Mouse (Mus musculus): ENCODE measurements around the gene Txlna. TPM values are rescaled to one million over a fixed set of nuclear protein-coding genes. Genes with fewer than 3 reads are reported as not detected.

The Txlna gene
- polyA plus RNA-seq (2014; fragmentation: Illumina TruSeq; extraction: RNeasy Lipid Tissue Mini Kit (QIAGEN cat#74804); ENCODE audit: low read depth, low replicate concordance), result 6.8 TPM

DNA sequence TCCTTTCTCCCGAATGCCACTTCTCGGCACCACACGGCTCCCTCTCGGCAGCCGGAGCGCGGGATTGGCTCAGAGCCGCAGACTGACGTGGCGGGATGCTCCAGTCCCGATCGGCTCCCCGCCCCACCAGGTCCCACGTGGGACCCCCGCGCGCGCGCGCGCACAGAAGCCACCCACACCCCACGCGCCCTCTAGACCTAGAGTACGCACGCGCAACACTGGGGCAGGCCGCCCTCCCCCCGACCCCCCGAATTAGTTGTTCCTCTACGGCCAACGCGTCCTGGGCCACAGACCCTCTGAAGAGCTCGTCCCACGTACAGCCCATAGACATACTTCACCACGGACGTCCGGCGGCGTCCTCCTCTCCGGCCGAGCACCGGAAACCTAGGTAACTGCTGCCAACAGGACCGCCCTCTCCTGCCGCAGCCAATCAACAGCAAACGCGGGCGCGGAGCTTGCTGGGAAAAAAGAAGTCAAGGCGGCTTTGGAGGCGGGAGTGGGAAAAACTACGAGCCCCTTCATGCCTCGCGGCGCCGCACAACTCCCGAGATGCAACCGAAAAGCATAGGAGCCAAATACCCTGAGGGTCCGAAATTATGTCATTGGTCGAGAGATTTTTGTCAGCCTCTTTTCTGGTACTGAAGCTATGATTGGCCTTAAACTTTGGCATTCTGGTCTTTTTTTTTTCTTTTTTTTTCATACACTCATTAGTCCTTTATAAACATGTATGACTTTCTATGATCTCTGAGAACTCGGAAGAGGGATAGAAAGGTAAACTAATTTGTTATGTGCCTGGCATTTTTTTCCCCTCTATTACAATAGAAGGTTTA lies at the start of gene Txlna:
Gene Txlna, minus strand, starts transcription at position 428 of the 830 bp plus-strand sequence.

DNA sequence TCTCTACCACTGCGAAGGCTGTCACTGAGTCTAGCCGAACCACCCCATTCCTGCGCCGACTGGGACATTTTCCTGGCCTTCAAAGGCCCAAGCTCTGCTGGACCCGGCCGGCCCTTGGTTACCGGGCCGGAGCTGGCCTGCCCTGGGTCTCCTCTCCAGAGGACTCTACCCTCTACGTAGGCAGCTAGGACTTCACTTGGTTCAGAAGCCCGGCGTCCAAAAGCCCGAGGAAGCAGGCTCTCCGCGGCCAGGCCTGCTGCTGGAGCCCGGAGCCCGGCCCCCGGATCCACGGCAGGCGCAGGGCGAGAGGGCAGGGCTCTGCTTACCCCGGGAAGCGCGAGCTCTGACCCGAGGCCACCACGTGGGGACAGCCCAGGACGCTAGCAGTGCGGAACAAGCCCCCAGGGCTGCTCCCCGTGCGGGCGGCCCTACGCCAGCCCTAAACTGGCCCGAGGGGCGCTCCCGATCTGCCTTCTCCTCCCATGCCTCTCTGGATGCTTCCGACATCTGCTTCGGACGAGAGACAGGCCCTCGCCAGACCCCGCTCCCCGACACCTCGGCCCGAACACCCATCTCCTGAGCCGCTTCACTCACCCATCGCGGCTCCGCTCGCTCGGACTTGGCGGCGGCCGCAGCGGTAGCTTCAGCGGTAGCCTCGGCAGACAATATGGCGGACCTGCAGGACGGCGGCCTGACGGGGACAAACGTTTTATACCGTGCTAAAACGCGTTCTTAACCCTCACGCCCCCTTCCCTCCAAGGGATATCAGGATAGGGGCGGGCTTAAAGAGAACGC lies 31.4 kb upstream of the Txlna start, which contains the start of gene Kpna6:
Gene Kpna6, minus strand, starts transcription at position 685 of the 795 bp plus-strand sequence.

DNA sequence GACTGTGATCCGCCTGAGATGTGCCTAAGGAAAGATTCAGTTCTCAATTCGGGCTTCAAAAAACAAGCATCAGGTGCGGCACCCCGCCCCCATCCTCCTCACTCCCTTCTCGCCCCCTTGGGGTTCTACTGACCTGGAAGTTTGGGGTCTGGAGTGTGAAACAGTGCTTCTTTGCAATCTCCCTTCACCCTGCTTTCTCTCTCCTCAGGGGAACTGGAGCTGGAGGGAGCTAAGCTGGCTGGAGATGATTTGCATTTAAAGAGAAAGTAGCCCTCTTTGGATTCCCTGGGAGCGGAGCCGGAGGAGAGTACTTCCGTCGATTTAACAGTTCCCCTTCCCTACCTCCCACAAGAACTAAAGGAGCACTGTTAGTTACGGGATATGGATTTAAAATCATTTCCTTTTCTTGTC lies 17.2 kb downstream of the Txlna start, which contains the start of gene Ccdc28b:
Gene Ccdc28b, minus strand, starts transcription at position 267 of the 411 bp plus-strand sequence.

DNA sequence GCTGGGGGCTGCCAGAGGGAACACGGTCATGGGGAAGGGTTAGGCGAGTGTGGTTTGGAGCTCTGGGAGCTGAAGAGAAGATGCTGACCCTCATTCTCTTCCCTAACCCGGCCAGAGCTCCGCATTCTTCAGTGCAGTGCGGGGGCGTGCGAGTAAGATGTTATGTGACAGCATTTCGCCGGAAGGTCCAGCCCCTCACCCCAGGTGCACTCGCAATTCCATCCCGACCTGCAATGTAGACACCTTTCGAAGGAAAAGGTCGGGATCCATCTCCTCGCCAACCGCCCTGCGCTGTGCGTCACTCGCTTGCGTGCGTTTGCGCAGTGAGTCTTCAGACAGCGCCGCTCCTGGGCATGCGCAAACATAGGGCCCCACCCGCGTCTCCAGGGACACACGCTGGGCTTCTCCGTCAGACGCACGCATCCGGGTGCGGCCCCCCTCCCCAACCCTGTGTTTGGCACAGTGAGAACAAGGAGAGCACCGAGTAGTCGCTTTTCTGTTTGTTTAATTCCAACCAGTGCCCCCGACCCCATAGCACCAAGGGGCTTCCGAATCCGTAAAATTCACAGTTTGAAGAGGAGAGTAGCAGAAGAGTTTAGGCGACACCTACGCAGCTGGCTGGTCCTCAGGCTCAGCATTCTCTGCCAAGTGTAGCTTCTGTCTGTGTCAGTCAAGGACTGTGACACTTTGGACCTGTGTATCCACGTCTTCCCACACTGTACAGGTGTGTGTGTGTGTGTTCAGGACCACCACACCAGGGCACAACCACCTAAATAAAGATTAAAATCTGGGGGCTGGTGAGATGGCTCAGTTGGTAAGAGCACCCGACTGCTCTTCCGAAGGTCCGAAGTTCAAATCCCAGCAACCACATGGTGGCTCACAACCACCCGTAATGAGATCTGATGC lies 21.8 kb downstream of the Txlna start, which contains the start of gene Iqcc:
Gene Iqcc, minus strand, starts transcription at position 314 of the 906 bp plus-strand sequence.

DNA sequence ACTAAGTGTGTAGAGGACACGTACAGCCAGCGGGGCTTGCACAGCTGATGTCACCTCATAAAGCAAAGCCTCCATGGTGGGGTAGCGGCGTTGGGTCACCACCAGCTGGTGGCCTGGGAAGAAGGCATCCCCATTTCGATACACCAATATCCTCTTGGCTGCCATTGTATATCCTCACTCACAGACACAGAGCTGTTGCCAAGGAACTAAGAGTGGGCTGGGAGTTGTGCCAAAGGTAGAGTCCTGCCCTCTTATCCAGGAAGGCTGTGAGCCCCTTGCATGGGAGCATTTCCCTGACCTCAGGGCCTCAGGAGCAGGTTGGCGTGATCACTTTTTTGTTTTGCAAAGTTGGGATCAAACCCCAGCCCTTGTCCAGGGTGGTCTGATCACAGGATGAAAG lies 26.8 kb downstream of the Txlna start, which contains the start of gene Dcdc2b:
Gene Dcdc2b, minus strand, starts transcription at position 165 of the 400 bp plus-strand sequence.

DNA sequence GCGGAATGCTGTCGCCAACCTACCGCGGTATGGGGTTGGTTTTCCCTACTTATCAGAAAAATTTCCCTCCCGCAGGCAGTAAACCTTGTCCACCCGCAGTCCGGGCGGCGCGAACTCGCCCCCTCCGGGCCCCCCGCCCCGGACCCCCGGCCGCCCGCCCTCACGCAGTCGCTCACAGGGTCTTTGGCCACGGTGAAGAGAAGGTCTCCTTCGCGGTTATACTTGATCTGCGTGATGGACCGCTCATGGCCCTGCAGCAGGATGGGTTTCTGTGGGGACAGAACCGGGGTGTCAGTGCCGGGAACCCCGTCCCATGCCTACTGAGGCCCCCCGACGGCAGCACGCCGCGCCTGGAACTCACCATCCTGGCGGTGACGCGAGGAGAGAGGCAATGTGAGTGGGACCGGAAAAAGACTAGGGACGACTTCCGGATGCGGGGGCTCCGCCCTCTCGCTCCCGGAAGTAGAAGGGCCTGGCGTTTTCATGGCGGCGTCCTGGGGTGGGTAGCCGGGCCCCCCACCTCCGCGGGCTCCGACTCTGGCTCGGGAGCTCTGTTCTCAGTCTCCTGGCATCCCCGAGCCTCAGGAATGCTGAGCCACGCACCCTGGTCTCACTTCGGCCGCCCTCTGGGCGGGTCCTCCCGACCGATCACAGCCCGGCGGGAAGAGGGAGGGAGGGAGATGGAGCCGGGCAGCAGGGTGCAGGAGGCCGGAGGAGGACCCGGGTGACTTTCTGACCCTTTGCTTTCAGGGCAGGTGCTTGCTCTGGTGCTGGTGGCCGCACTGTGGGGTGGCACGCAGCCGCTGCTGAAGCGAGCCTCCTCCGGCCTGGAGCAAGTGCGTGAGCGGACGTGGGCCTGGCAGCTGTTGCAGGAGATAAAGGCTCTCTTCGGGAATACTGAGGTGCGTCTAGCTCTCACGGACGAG lies 40.4 kb downstream of the Txlna start, which contains the start of the genes Eif3i and Tmem234:
Gene Eif3i, minus strand, starts transcription at position 416 of the 926 bp plus-strand sequence.
Gene Tmem234, plus strand, starts transcription at position 436 of the 926 bp plus-strand sequence.

DNA sequence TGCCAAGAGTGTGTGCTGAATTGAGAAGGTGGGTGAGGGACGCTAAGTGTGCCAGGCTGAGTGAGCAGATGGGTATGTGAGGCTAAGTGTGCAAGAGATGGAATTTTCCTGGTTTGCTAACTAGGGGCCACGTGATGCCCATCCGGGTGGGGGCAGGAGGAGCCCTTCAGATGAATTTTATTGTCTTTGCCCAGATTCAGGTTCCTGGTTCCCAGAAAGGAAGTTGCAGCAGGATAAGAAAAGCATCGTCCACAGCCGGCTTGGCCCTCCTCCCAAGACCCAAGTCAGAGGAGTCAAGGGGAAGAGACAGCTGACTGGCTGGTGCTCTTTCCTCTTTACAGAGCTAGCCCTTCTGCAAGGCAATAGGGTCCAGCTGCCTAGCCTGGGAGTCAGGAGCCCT lies 62.4 kb downstream of the Txlna start, which contains the start of gene Fam167b:
Gene Fam167b, minus strand, starts transcription at position 84 of the 400 bp plus-strand sequence.

Other genes with a start within 250 kb of the Txlna start
- 1.9 TPM for gene Zbtb8b, start 200.2 kb downstream of the Txlna start, polyA plus RNA-seq (2014; fragmentation: Illumina TruSeq; extraction: RNeasy Lipid Tissue Mini Kit (QIAGEN cat#74804); ENCODE audit: low read depth, low replicate concordance)
- 12.7 TPM for gene Bsdc1, start 179.5 kb downstream of the Txlna start, polyA plus RNA-seq (2014; fragmentation: Illumina TruSeq; extraction: RNeasy Lipid Tissue Mini Kit (QIAGEN cat#74804); ENCODE audit: low read depth, low replicate concordance)
- 76.5 TPM for gene Tssk3, start 150.0 kb downstream of the Txlna start, polyA plus RNA-seq (2014; fragmentation: Illumina TruSeq; extraction: RNeasy Lipid Tissue Mini Kit (QIAGEN cat#74804); ENCODE audit: low read depth, low replicate concordance)
- gene Fam229a, start 149.9 kb downstream of the Txlna start, polyA plus RNA-seq (2014; fragmentation: Illumina TruSeq; extraction: RNeasy Lipid Tissue Mini Kit (QIAGEN cat#74804); ENCODE audit: low read depth, low replicate concordance), result not detected
- 80.2 TPM for gene Marcksl1, start 127.5 kb downstream of the Txlna start, polyA plus RNA-seq (2014; fragmentation: Illumina TruSeq; extraction: RNeasy Lipid Tissue Mini Kit (QIAGEN cat#74804); ENCODE audit: low read depth, low replicate concordance)
- 125 TPM for gene Hdac1, start 98.4 kb downstream of the Txlna start, polyA plus RNA-seq (2014; fragmentation: Illumina TruSeq; extraction: RNeasy Lipid Tissue Mini Kit (QIAGEN cat#74804); ENCODE audit: low read depth, low replicate concordance)
- gene Lck, start 67.4 kb downstream of the Txlna start, polyA plus RNA-seq (2014; fragmentation: Illumina TruSeq; extraction: RNeasy Lipid Tissue Mini Kit (QIAGEN cat#74804); ENCODE audit: low read depth, low replicate concordance), result 0.55 TPM
- not detected for gene Fam167b, start 62.5 kb downstream of the Txlna start, polyA plus RNA-seq (2014; fragmentation: Illumina TruSeq; extraction: RNeasy Lipid Tissue Mini Kit (QIAGEN cat#74804); ENCODE audit: low read depth, low replicate concordance)
- gene Eif3i, start 40.4 kb downstream of the Txlna start, polyA plus RNA-seq (2014; fragmentation: Illumina TruSeq; extraction: RNeasy Lipid Tissue Mini Kit (QIAGEN cat#74804); ENCODE audit: low read depth, low replicate concordance), result 18.7 TPM
- gene Tmem234, start 40.4 kb downstream of the Txlna start, polyA plus RNA-seq (2014; fragmentation: Illumina TruSeq; extraction: RNeasy Lipid Tissue Mini Kit (QIAGEN cat#74804); ENCODE audit: low read depth, low replicate concordance), result 20.7 TPM
- gene Dcdc2b, start 26.8 kb downstream of the Txlna start, polyA plus RNA-seq (2014; fragmentation: Illumina TruSeq; extraction: RNeasy Lipid Tissue Mini Kit (QIAGEN cat#74804); ENCODE audit: low read depth, low replicate concordance), result not detected
- 11.5 TPM for gene Iqcc, start 22.0 kb downstream of the Txlna start, polyA plus RNA-seq (2014; fragmentation: Illumina TruSeq; extraction: RNeasy Lipid Tissue Mini Kit (QIAGEN cat#74804); ENCODE audit: low read depth, low replicate concordance)
- gene Ccdc28b, start 17.1 kb downstream of the Txlna start, polyA plus RNA-seq (2014; fragmentation: Illumina TruSeq; extraction: RNeasy Lipid Tissue Mini Kit (QIAGEN cat#74804); ENCODE audit: low read depth, low replicate concordance), result 1.8 TPM
- 296 TPM for gene Kpna6, start 31.7 kb upstream of the Txlna start, polyA plus RNA-seq (2014; fragmentation: Illumina TruSeq; extraction: RNeasy Lipid Tissue Mini Kit (QIAGEN cat#74804); ENCODE audit: low read depth, low replicate concordance)
- 5.2 TPM for gene Tmem39b, start 55.8 kb upstream of the Txlna start, polyA plus RNA-seq (2014; fragmentation: Illumina TruSeq; extraction: RNeasy Lipid Tissue Mini Kit (QIAGEN cat#74804); ENCODE audit: low read depth, low replicate concordance)
- gene Khdrbs1, start 101.2 kb upstream of the Txlna start, polyA plus RNA-seq (2014; fragmentation: Illumina TruSeq; extraction: RNeasy Lipid Tissue Mini Kit (QIAGEN cat#74804); ENCODE audit: low read depth, low replicate concordance), result 99.4 TPM
- 544 TPM for gene Ptp4a2, start 170.2 kb upstream of the Txlna start, polyA plus RNA-seq (2014; fragmentation: Illumina TruSeq; extraction: RNeasy Lipid Tissue Mini Kit (QIAGEN cat#74804); ENCODE audit: low read depth, low replicate concordance)